20 mouse cellular contexts compared by ENCODE assay signal in genomic region chr14:59903484-59904130, GRCm38 (mm10).
DNase-seq lines count a peak whose midpoint lies in the region; ATAC-seq lines count a peak whose summit lies in the region.
"Had no signal": no experiment of that assay in that cellular context is flagged by ENCODE, and none has a peak within 500 bp of the region (broad histone marks: within the 10 kb centered on the region; RNA-seq: fewer than 3 reads in every experiment).

No protein-coding gene starts in this region.

- H3K9ac ChIP-seq in heart, embryonic 12.5 days, result no peak overlapping the region
- H3K9ac ChIP-seq: liver, postnatal 0 days had no signal

- no peak for ATAC-seq in heart, embryonic 12.5 days (ENCODE audit: insufficient number of reproducible peaks, low FRiP score)
- ATAC-seq in frontal cortex, adult (ENCODE audit: low TSS enrichment), result no peak
- ATAC-seq: hindbrain, postnatal 0 days; liver, postnatal 0 days; midbrain, embryonic 16.5 days had no signal

- 86% methylated on average over 7 of the region's 7 CpGs for WGBS in heart, embryonic 10.5 days
- WGBS in heart, embryonic 12.5 days, result 86% methylated on average over 7 of the region's 7 CpGs

- H3K4me3 ChIP-seq in heart, embryonic 10.5 days, result no peak overlapping the region
- no peak overlapping the region for H3K4me3 ChIP-seq in heart, embryonic 12.5 days
- H3K4me3 ChIP-seq: heart, adult 2 months; hindbrain, embryonic 10.5 days; limb, embryonic 10.5 days had no signal

- H3K27me3 ChIP-seq in heart, embryonic 10.5 days (ENCODE audit: insufficient read depth, poor library complexity, severe bottlenecking), result no peaks in the 10 kb centered on the region
- no peaks in the 10 kb centered on the region for H3K27me3 ChIP-seq in heart, embryonic 12.5 days (replicated peaks)

- H3K4me2 ChIP-seq in heart, embryonic 12.5 days, result no peak overlapping the region

- no peaks in the 10 kb centered on the region for H3K9me3 ChIP-seq in heart, embryonic 10.5 days
- H3K9me3 ChIP-seq in heart, embryonic 12.5 days (replicated peaks), result no peaks in the 10 kb centered on the region
- H3K9me3 ChIP-seq: hindbrain, embryonic 10.5 days; limb, embryonic 10.5 days had no signal

- H3K4me1 ChIP-seq in heart, embryonic 10.5 days, result no peaks in the 10 kb centered on the region
- H3K4me1 ChIP-seq in heart, embryonic 12.5 days (replicated peaks), result no peaks in the 10 kb centered on the region
- H3K4me1 ChIP-seq: hindbrain, embryonic 10.5 days; limb, embryonic 10.5 days had no signal

- H3K27ac ChIP-seq in heart, embryonic 10.5 days, result no peak overlapping the region
- no peak overlapping the region for H3K27ac ChIP-seq in heart, embryonic 12.5 days (ENCODE audit: poor library complexity, severe bottlenecking)
- H3K27ac ChIP-seq: heart, adult 2 months; hindbrain, embryonic 10.5 days; hindbrain, postnatal 0 days; kidney, postnatal 0 days; limb, embryonic 10.5 days had no signal

- H3K36me3 ChIP-seq in heart, embryonic 10.5 days, result no peaks in the 10 kb centered on the region
- H3K36me3 ChIP-seq in heart, embryonic 12.5 days, result no peaks in the 10 kb centered on the region
- H3K36me3 ChIP-seq: hindbrain, embryonic 10.5 days; limb, embryonic 10.5 days had no signal

- DNase-seq in heart, embryonic 10.5 days (ENCODE audit: low spot score), result peak; percentile 38
- peak; percentile 93 for DNase-seq in brain, adult 2 months (ENCODE audit: low read depth, low spot score)
- peak; percentile 42 for DNase-seq in brain, embryonic 18.5 days (ENCODE audit: low read depth, low spot score)
- DNase-seq in cerebellum, adult 9-11 months, result peak; percentile 82
- no peak for DNase-seq in adrenal gland, postnatal 25 days
- no peak for DNase-seq in right cerebral cortex, postnatal 4 days
- DNase-seq: gastrocnemius, postnatal 10 days; heart, adult 2 months; kidney, adult 18-20 months; liver, postnatal 0 days; lung, postnatal 14 days; thymus, adult 18-20 months; thymus, postnatal 4 days had no signal

Comparison
In these comparisons a context has a peak if more than half of its experiments do, and no peak if none do; other contexts are left out.
1. DNase-seq: peak in heart, embryonic 10.5 days (single experiment), brain, adult 2 months (single experiment), brain, embryonic 18.5 days (single experiment) and cerebellum, adult 9-11 months (single experiment); none in adrenal gland, postnatal 25 days (single experiment) and right cerebral cortex, postnatal 4 days (single experiment).